Mouse (Mus musculus) hematopoietic multipotent progenitor cell, adult 10-12 weeks (in vitro differentiated cells): ENCODE results near the gene Arpc2. TPM values are rescaled to one million over a fixed set of nuclear protein-coding genes. Genes with fewer than 3 reads are reported as not detected.

Experiments used
- polyA plus RNA-seq: library from polyadenylated mRNA; stranded (reverse); fragments of >175 nt; gene quantifications from 2 replicates; pipeline ENCODE4 v1.2.3, GENCODE M21; 2012; ENCODE audit warnings: low replicate concordance

Arpc2 gene
- polyA plus RNA-seq, result 565 and 1,536 TPM in 2 replicates

DNA sequence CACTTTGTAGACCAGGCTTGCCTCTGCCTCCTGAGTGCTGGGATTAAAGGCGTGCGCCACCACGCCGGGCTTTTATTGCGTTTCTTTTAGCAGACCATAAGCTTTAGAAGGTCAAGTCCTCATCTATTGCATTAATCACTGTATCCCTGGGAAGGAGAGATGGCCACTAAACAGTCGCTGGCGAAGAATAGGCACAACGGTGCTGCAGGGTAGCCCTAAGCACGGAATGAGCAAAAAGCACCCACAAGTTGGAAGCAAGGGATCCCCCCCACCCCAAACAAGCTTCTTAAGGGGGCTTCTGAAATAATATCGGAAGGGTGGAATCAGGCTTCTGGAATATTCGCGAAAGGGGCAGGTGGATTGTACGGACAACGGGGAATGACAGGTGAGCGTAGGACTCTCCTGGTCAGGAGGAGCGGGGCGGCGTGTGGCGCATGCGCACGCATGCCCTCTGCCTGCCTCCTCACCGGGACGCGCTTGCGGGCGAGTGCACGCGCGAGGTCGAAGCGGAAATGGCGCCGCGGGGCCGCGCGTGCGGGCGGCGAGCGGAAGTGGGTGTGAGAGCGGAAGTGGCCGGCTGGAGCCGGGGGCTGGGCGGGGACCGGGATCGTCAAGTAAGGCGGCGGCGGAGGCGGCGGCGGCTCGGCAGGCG lies at the start of gene Arpc2:
Gene Arpc2, plus strand, starts transcription at position 147 of the 652 bp plus-strand sequence.

DNA sequence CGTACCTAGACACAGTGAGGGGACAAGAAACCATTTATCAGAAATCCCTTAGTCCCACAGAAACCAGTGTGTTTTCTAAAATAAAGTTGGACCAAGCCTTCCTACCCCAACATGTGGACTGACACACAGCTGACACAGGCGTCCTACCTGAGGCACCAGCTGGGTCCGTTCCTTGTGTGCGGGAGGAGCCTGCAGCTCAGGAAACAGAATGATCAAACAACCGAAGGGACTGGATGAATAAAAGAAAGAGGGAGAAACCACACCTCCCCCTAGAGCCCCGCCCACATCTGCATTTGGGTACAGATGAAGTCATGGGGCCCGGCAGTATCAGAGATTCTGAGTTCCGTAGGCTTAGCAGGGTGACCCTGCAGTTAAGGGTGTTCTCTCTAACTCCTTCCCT lies 41.4 kb upstream of the Arpc2 start, which contains the start of gene Cxcr1:
Gene Cxcr1, minus strand, starts transcription at position 187 of the 400 bp plus-strand sequence.

DNA sequence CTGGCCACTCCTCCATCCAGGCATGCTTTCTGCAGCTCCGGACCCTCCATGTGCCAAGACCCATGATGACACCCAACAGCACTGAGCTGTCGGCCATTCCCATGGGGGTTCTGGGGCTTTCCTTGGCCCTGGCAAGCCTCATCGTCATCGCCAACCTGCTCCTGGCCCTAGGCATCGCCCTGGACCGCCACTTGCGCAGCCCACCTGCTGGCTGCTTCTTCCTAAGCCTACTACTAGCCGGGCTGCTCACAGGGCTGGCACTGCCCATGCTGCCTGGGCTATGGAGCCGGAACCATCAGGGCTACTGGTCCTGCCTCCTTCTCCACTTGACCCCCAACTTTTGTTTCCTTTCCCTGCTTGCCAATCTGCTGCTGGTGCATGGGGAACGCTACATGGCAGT lies 42.7 kb downstream of the Arpc2 start, which contains the start of gene Gpbar1:
Gene Gpbar1, plus strand, starts transcription at position 13 of the 400 bp plus-strand sequence.

DNA sequence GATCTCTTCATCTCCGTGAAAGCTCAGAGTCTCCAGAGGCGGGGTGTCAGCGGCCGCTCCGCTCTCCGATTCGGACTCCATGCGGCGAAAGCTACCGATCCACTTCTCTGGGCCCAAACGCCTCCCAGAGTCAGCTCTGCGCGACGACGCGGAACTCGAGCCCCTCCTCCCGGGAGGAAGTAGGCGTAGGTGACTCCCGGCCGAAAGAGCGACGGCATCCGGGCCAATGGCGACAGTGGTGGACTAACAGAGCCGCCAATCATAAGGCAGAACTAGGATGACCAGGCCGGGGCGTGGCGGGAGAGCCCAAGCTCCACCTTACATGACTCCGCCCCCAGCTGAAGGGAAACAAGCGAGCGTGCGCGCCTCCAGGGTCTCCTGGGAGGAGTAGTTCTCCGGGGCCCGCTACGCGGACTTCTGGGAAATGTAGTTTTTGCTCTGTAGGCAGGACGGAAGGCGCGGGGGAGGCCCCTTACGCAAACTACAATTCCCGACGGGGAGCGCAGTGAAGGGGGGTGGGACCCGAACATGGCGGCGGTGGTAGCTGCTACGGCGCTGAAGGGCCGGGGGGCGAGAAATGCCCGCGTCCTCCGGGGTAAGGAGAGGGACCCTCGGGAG lies 48.8 kb downstream of the Arpc2 start, which contains the start of the genes Aamp and Pnkd:
Gene Aamp, minus strand, starts transcription at position 196 of the 618 bp plus-strand sequence.
Gene Pnkd, plus strand, starts transcription at position 388 of the 618 bp plus-strand sequence.

DNA sequence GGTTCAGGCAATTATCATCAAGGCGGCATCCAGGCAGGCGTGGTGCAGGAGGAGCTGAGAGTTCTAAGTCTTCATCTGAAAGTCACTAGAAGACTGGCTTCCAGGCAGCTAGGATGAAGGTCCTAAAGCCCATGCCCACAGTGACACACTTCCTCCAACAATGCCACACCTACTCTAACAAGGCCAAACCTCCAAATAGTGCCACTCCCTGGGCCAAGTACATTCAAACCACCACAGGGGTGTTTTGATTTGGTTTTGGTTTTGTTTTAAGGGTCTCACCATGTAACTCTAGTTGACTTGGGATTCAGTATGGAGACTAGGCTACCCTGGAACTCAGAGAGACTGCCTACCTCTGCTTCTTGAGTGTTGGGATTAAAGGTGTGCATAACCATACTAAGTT lies 69.6 kb downstream of the Arpc2 start, which contains the start of gene Tmbim1:
Gene Tmbim1, minus strand, starts transcription at position 101 of the 400 bp plus-strand sequence.

Other genes starting within 250 kb of the Arpc2 start
- 38.2 and 54.2 TPM in 2 replicates for gene Tns1, start 111.6 kb upstream of the Arpc2 start, polyA plus RNA-seq
- gene Rufy4, start 110.5 kb upstream of the Arpc2 start, polyA plus RNA-seq, result 0.43 and 0.79 TPM in 2 replicates
- 7.7 and 9.4 TPM in 2 replicates for gene Cxcr2, start 82.1 kb upstream of the Arpc2 start, polyA plus RNA-seq
- gene Cxcr1, start 41.5 kb upstream of the Arpc2 start, polyA plus RNA-seq, result not detected in 2 replicates
- gene Gpbar1, start 42.5 kb downstream of the Arpc2 start, polyA plus RNA-seq, result 0.26 TPM in 1 of 2 replicates, not detected in the other
- 193 and 275 TPM in 2 replicates for gene Aamp, start 48.7 kb downstream of the Arpc2 start, polyA plus RNA-seq
- gene Pnkd, start 48.8 kb downstream of the Arpc2 start, polyA plus RNA-seq, result 82.5 and 148 TPM in 2 replicates
- gene Tmbim1, start 69.5 kb downstream of the Arpc2 start, polyA plus RNA-seq, result 74.4 and 110 TPM in 2 replicates
- gene Catip, start 126.0 kb downstream of the Arpc2 start, polyA plus RNA-seq, result 0.21 TPM in 1 of 2 replicates, not detected in the other
- gene Slc11a1, start 139.1 kb downstream of the Arpc2 start, polyA plus RNA-seq, result 164 and 251 TPM in 2 replicates
- gene Ctdsp1, start 155.4 kb downstream of the Arpc2 start, polyA plus RNA-seq, result 329 and 559 TPM in 2 replicates
- not detected in 2 replicates for gene Vil1, start 173.3 kb downstream of the Arpc2 start, polyA plus RNA-seq